Mouse (Mus musculus) kidney, embryonic 15.5 days (tissue): ENCODE results near the gene Zfp296. TPM values are rescaled to one million over a fixed set of nuclear protein-coding genes. Genes with fewer than 3 reads are reported as not detected.

Experiments
- ATAC-seq: fragments of 200-750 bp; cut with Nextera tagmentation; replicated peaks from 2 replicates; pipeline ENCODE4 v1.8.0; 2017; ENCODE audit warnings: moderate TSS enrichment; ENCODE audit not compliant: low FRiP score
- H3K27ac ChIP-seq: fragments of 300-500 bp; sonication (generic); 2 replicates; pipeline ENCODE4 v1.5.1; 2015; ENCODE audit warnings: mild to moderate bottlenecking, inconsistent platforms
- H3K27me3 ChIP-seq: fragments of 300-500 bp; sonication (generic); 2 replicates; pipeline ENCODE4 v1.6.1; 2015; ENCODE audit warnings: inconsistent platforms
- H3K36me3 ChIP-seq: fragments of 300-500 bp; sonication (generic); 2 replicates; pipeline ENCODE4 v1.6.1; 2015; ENCODE audit warnings: inconsistent platforms
- H3K4me1 ChIP-seq: fragments of 300-500 bp; sonication (generic); 2 replicates; pipeline ENCODE4 v1.6.1; 2015; ENCODE audit warnings: inconsistent platforms
- H3K4me2 ChIP-seq: fragments of 300-500 bp; sonication (generic); 2 replicates; pipeline ENCODE4 v1.6.1; 2015; ENCODE audit warnings: moderate library complexity, mild to moderate bottlenecking, inconsistent platforms
- H3K4me3 ChIP-seq: fragments of 300-500 bp; sonication (generic); replicated peaks from 2 replicates; pipeline ENCODE4 v1.5.1; 2015; ENCODE audit warnings: mild to moderate bottlenecking, inconsistent platforms
- H3K9ac ChIP-seq: fragments of 300-500 bp; sonication (generic); 2 replicates; pipeline ENCODE4 v1.6.1; 2015; ENCODE audit warnings: mild to moderate bottlenecking, inconsistent platforms
- H3K9me3 ChIP-seq: fragments of 300-500 bp; sonication (generic); replicated peaks from 2 replicates; pipeline ENCODE4 v1.6.1; 2016; ENCODE audit warnings: inconsistent platforms
- WGBS: fragments of 180-500 bp; shearing (Covaris S2); methylation state at CpG from one replicate; pipeline ENCODE4 v1.1.7; 2015; ENCODE audit warnings: mixed read lengths; 5-methylcytosine and 5-hydroxymethylcytosine counted together
- polyA plus RNA-seq: library from polyadenylated mRNA; unstranded; fragments of >200 nt; fragmentation: Nextera tagmentation; extraction: Ambion mirVana; gene quantifications from 2 replicates; pipeline ENCODE4 v1.2.1, GENCODE M21; 2015

The Zfp296 gene
- 0.55 and 0.66 TPM in 2 replicates for polyA plus RNA-seq

DNA sequence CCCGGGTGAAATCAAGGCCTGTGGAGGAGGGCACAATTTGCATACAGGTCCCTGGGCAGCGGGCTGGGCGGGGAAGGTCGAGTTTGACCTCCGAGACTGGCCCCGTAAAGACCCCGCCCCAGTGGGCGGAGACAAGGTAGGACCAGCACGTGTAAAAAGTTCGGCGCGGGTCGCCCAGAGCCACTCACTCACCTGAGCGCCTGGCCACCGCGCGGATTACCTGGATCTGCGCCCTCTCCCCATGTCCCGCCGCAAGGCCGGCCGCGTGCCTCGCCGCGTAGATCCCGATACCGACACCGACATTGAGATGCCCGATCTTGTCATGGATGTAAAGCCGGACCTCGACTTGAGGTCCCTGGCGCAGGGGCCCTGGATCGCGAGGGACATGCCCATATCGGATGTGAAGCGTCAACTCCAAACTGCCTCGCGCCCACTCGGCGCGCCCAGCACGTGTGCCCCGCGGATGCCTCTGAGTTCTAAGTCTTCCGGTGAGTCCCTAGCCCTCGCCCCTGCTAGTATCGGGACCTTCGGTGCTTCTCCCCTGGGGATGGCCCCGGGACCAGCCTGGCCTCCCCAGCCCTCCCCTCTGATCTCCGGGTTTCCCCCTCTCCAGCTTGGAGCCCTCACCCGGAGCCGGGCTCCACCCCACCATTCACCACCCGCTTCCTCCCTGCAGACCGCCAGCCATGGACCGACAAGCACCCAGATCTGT lies at the start of gene Zfp296, which contains the start of gene Gemin7:
Zfp296 (plus strand) TSS at position 147 of the 712 bp plus-strand sequence.
Gemin7 (minus strand) TSS at position 455 of the 712 bp plus-strand sequence.
- H3K36me3 ChIP-seq, result peaks cover 25% of the 10 kb centered on the region
- H3K4me2 ChIP-seq, result peak within 1 kb of the TSS; percentile 89
- no peak within 1 kb of the TSS for H3K27ac ChIP-seq
- H3K4me3 ChIP-seq, result peak within 1 kb of the TSS; percentile 46
- peaks cover 42% of the 10 kb centered on the region for H3K27me3 ChIP-seq
- peak within 1 kb of the TSS; percentile 45 for H3K9ac ChIP-seq
- whole genome bisulfite sequencing, result under 1% methylated on average over 54 of the region's 56 CpGs
- H3K9me3 ChIP-seq, result no peaks in the 10 kb centered on the region
- ATAC-seq, result no peak
- H3K4me1 ChIP-seq, result peaks cover 25% of the 10 kb centered on the region

DNA sequence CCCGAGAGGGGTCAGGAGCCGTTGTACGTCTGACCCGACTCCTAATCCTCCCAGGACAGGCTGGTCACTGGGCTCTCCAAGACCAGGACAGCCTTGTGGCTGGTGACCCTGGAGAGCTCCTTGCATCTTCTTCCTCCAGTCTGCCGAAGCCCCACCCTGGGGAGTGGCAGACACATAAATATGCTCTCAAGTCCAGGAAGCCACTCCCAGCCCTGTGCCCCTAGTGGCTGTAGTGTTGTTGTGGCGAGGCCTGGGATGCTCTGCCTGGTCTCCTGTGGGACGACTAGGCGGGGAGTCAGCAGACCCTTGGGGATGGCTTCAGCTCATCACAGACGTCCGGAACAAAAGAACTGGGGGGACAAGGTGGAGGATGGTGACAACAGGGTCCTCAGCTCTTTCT lies 46.0 kb upstream of the Zfp296 start:
- Histone ChIP-seq H3K9me3 (no peaks in the 10 kb centered on the region), H3K4me3 (no peak overlapping the region), H3K9ac (no peak overlapping the region), H3K4me1 (no peaks in the 10 kb centered on the region), H3K27ac (no peak overlapping the region), H3K4me2 (no peak overlapping the region), H3K36me3 (peaks cover 78% of the 10 kb centered on the region), H3K27me3 (no peaks in the 10 kb centered on the region)
- ATAC-seq, result 0 out of 2 replicates have a peak, but pooled peaks have one; percentile 44
- 59% methylated on average over 10 of the region's 10 CpGs for WGBS

DNA sequence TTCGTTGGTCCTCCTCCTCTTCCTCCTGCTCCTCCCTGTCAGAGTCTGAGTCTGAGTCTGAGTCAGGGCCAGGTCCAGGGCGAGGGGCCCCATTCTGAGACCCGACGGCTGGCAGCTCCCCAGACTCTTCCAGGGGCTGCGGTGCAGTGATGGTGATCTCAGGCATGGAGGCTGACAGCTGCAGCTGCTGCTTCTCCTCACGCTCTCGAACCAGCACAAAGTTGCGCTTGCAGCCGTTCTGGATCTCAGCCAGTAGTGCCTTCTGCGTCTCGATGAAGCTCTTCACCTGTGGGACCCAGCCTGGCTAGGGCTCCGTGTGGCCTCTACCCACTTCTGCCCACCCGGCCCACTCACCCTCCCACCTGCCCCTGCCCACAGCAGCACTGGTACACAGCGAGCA lies 44.8 kb upstream of the Zfp296 start:
- peaks cover 78% of the 10 kb centered on the region for H3K36me3 ChIP-seq

DNA sequence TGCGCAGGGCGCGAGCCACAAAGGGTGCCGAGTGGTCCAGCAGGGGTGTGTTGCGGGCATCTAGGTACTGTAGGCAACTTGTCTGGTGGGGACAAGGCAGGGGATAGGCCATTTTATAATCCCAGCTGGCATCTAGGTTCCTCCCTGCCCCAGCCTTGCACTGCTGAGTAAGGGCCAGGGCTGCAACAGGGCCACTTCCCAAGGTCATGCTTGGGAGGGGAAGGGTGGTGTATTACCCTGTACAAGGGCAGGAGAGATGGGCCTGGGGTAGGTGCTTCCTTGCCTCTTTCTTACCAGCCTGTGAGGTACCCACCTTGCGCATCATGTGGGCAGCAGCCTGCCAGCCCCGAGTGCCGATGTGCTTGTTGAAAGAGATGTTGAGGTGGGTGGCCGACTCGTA lies 42.4 kb upstream of the Zfp296 start:
- WGBS, result 95% methylated on average over 10 of the region's 10 CpGs
- no peak overlapping the region for H3K9ac ChIP-seq
- no peak overlapping the region for H3K27ac ChIP-seq
- H3K27me3 ChIP-seq, result no peaks in the 10 kb centered on the region
- no peak for ATAC-seq
- no peaks in the 10 kb centered on the region for H3K9me3 ChIP-seq
- H3K4me2 ChIP-seq, result no peak overlapping the region
- H3K36me3 ChIP-seq, result peaks cover 62% of the 10 kb centered on the region
- H3K4me1 ChIP-seq, result no peaks in the 10 kb centered on the region
- no peak overlapping the region for H3K4me3 ChIP-seq

More for the DNA sequence above, 44.8 kb upstream of the Zfp296 start:
- Histone ChIP-seq H3K4me3 (no peak overlapping the region), H3K4me1 (no peaks in the 10 kb centered on the region), H3K9ac (no peak overlapping the region), H3K27ac (no peak overlapping the region), H3K9me3 (no peaks in the 10 kb centered on the region), H3K4me2 (no peak overlapping the region), H3K27me3 (no peaks in the 10 kb centered on the region)
- ATAC-seq, result no peak
- WGBS, result 87% methylated on average over 14 of the region's 14 CpGs

DNA sequence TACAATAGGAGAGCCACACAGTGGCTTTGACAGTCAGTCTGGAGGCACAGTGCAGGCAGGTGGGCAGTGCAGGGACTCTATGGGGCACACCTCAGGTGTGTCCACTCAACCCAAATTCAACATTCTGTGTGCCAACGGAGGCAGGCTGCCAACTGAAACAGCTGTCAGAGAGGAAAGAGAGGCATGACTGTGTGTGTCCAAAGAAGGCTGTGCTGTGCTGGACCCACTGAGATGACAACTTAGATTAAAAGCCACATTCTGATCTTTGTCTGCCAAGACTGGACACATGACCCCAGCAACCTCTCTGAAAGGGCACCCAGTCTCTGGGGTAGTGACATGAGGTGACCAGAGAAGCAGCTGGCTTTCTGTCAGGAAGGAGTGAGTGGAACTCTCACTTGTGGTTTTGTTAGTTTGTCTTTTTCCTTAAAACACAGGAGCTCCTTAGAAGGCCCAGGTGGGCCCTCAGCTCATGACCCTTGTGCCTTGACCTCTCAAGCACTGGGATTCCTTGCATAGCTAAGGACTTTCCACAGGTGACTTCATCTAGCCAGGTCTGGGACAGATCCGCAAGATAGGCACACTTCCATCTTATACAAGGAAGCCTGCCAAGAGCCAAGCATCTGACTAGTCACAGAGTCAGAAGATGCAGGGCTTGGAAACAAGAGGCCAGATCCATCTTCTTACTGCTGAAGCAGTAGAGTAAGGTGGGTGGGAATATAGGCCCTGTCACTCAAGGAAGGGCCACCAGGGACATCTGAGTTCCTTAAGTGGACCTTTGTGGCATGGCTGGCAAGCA lies 36.1 kb upstream of the Zfp296 start:
- no peaks in the 10 kb centered on the region for H3K36me3 ChIP-seq
- H3K9me3 ChIP-seq, result no peaks in the 10 kb centered on the region
- H3K9ac ChIP-seq, result no peak overlapping the region
- H3K4me3 ChIP-seq, result no peak overlapping the region
- 92% methylated on average over 2 of the region's 2 CpGs for WGBS
- H3K27me3 ChIP-seq, result no peaks in the 10 kb centered on the region
- H3K27ac ChIP-seq, result no peak overlapping the region
- H3K4me2 ChIP-seq, result no peak overlapping the region
- ATAC-seq, result no peak
- peaks cover 41% of the 10 kb centered on the region for H3K4me1 ChIP-seq

DNA sequence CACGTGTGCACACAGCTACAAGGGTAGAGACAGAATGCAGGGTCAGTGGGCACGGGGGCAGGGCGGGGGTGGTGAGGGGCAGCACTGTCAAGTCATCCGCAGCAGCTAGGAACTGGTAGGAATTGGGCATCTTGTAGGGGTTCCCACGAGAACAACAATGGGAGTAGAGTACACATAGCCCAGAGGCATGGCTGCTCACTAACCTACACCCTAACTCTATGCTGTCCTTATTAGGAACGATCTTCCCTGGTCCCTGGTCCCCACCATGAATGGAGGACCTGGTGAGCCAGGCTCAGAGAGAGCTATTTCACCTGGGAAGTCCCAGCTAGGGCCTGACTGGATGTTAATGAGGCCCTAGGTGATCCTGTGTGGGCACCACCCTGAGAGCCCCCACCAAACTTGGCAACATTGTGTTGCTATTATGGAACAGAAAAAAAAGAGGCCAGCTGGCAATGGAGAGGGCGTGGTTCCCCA lies 35.4 kb upstream of the Zfp296 start:
- ATAC-seq, result 0 out of 2 replicates have a peak, but pooled peaks have one; percentile 1
- H3K9ac ChIP-seq, result no peak overlapping the region
- peak overlapping the region; percentile 37; the same call in 1 of the 2 replicates for H3K27ac ChIP-seq
- no peak overlapping the region for H3K4me2 ChIP-seq
- H3K4me1 ChIP-seq, result peaks cover 48% of the 10 kb centered on the region
- 76% methylated on average over 7 of the region's 7 CpGs for WGBS
- no peaks in the 10 kb centered on the region for H3K36me3 ChIP-seq
- H3K27me3 ChIP-seq, result no peaks in the 10 kb centered on the region
- H3K9me3 ChIP-seq, result no peaks in the 10 kb centered on the region
- no peak overlapping the region for H3K4me3 ChIP-seq

DNA sequence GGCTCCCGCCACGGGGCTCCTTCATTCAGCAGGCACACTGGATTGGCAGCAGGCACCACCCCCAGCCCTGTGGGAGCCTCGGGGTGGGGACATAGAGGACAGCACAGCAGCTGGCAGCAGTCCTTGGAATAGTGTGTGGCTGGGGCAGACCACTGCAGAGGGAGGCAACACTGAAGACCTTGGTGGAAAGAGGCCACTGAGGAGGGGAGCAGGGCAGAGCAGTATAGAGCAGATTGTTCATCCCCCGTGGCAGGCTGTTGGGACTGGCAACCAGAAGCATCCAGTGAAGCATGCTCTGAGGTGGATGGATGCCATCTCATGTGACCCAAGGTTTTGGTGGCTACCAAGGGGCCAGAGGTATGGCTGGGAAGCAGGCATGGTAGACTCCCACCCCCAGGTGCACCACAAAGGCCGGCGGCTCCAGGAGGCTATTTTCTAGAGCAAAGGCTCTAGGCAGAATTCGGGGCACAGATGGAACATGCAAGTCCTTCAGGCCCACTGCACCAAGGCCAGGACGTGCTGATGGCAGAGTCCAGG lies 34.9 kb upstream of the Zfp296 start:
- Histone ChIP-seq H3K9ac (no peak overlapping the region), H3K27me3 (no peaks in the 10 kb centered on the region), H3K4me2 (no peak overlapping the region), H3K4me3 (no peak overlapping the region), H3K4me1 (peaks cover 49% of the 10 kb centered on the region), H3K36me3 (no peaks in the 10 kb centered on the region), H3K27ac (peak overlapping the region; percentile 37; the same call in 1 of the 2 replicates), H3K9me3 (no peaks in the 10 kb centered on the region)
- 58% methylated on average over 8 of the region's 8 CpGs for WGBS
- 0 out of 2 replicates have a peak, but pooled peaks have one; percentile 27 for ATAC-seq

DNA sequence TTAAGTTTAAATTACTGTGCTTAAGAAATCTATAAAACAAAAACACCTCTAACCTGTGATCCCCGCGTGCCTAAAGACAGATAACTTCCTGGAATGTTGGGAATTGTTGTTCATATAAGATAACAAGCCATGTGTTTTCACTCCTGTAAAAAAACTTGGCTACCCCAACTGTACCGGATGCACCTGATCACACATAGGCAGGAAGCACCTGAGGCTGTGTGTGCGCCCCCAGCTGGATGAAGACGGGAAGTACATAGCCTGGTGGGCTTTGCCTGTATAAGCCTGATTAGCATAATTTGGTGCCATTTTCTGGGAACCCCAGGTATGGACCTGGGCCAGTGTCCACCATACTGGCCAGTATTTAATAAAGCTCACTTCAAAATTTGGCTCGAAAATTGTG lies 33.5 kb upstream of the Zfp296 start:
- Histone ChIP-seq H3K36me3 (no peaks in the 10 kb centered on the region), H3K9me3 (no peaks in the 10 kb centered on the region), H3K4me3 (no peak overlapping the region), H3K27ac (no peak overlapping the region), H3K27me3 (no peaks in the 10 kb centered on the region), H3K9ac (no peak overlapping the region), H3K4me2 (no peak overlapping the region), H3K4me1 (peaks cover 49% of the 10 kb centered on the region)
- WGBS, result 53% methylated on average over 6 of the region's 6 CpGs
- ATAC-seq, result no peak

DNA sequence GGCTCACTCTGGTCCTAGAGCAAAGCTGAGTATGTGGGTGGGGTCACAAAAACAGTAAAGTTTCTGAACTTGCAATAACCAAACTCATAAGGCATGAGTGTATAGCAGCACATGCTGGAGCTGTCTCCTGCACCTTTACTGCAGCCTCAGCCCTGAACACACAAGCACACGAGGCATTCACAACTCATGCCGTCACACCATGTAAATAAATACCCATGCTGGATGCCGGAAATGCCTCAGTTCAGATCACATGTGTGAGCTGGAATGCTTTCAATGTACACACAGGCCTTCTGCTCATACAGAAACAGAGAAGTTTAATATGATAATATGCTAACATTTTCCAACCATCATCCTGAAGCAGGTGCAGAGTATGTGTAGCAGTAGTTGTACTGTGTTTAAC lies 31.1 kb upstream of the Zfp296 start:
- no peak overlapping the region for H3K4me2 ChIP-seq
- H3K9ac ChIP-seq, result no peak overlapping the region
- peaks cover 44% of the 10 kb centered on the region for H3K4me1 ChIP-seq
- H3K27ac ChIP-seq, result no peak overlapping the region
- H3K4me3 ChIP-seq, result no peak overlapping the region
- H3K9me3 ChIP-seq, result no peaks in the 10 kb centered on the region
- 42% methylated on average over 3 of the region's 3 CpGs for WGBS
- no peaks in the 10 kb centered on the region for H3K27me3 ChIP-seq
- H3K36me3 ChIP-seq, result no peaks in the 10 kb centered on the region
- no peak for ATAC-seq

DNA sequence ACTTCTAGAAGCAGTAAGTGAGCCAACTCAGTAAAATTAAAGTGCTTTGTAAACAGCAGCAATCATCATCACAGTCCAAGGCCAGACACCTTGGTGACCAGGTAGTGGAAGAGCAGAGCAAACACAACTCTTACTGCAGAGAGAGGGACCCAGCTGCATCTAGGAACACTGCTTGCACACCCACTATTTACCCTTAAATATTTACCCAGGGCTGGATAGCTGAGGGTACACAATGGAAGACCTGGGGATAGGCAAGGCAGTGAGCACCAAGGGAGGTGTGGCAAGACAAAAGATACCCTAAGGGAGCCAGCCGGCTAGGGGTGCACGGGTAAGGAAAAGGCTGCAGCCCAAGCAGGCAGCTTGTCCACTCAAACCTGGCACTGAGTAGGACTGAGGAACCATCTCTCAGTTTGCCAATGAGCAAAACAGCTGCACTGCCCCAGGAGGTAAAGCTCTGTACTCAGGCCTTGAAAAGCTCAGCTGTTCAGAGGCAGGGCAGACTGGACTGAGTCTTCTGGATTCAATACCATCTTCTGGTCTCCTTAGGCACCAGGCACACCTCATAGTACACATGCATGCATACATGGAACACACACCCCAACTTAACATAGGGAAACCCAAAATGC lies 29.6 kb upstream of the Zfp296 start:
- no peaks in the 10 kb centered on the region for H3K27me3 ChIP-seq
- no peak overlapping the region for H3K27ac ChIP-seq
- no peaks in the 10 kb centered on the region for H3K9me3 ChIP-seq
- no peak overlapping the region for H3K4me2 ChIP-seq
- H3K9ac ChIP-seq, result no peak overlapping the region
- no peak overlapping the region for H3K4me3 ChIP-seq
- no peak for ATAC-seq
- H3K4me1 ChIP-seq, result peaks cover 36% of the 10 kb centered on the region
- WGBS, result 84% methylated on average over 2 of the region's 2 CpGs
- H3K36me3 ChIP-seq, result peaks cover 8% of the 10 kb centered on the region; the same call in 1 of the 2 replicates

DNA sequence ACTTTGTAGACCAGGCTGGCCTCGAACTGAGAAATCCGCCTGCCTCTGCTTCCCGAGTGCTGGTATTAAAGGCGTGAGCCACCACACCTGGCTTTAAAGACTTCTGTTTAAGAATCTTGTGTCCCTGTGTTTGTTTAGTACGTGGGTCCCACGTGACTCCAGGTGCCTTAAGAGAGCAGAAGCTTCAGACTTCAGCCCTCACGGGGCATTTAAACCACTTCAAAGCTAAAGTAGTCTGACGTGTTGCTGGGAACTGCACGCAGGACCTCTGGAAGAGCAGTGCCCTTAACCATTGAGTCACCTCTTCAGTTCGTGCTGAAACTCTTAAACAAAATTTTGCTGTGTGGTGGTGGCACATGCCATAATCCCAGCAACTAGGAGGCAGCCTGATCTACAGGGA lies 27.7 kb upstream of the Zfp296 start:
- H3K36me3 ChIP-seq, result peaks cover 26% of the 10 kb centered on the region
- ATAC-seq, result no peak

More for the DNA sequence above, 27.7 kb upstream of the Zfp296 start:
- no peak overlapping the region for H3K27ac ChIP-seq
- H3K4me3 ChIP-seq, result no peak overlapping the region
- 86% methylated on average over 10 of the region's 10 CpGs for WGBS
- peaks cover 29% of the 10 kb centered on the region for H3K4me1 ChIP-seq
- H3K4me2 ChIP-seq, result no peak overlapping the region
- no peak overlapping the region for H3K9ac ChIP-seq
- no peaks in the 10 kb centered on the region for H3K27me3 ChIP-seq
- no peaks in the 10 kb centered on the region for H3K9me3 ChIP-seq
